Mouse (Mus musculus) cerebellum, adult 2 months (tissue): ENCODE measurements at regions not wholly inside any gene's neighbourhood (a gene's known extent, or its start where the extent isn't known, plus 50 kb on each side); places are given as distances from the start of the nearest gene placed in this dataset.

Source experiments
- CTCF ChIP-seq: fragments of 200-500 bp; IDR thresholded peaks from 2 replicates; pipeline ENCODE4 v1.5.1; 2011; ENCODE audit warnings: low read depth, mild to moderate bottlenecking, control low read depth, low read length, moderate library complexity, borderline replicate concordance; ENCODE audit not compliant: insufficient read depth
- POLR2A ChIP-seq: fragments of 200-500 bp; IDR thresholded peaks from 2 replicates; pipeline ENCODE4 v1.6.1; 2011; ENCODE audit warnings: low read length, control low read depth, borderline replicate concordance; ENCODE audit not compliant: insufficient read depth

- TF ChIP-seq POLR2A (no peak), CTCF (no peak)
Observed at GRCm38 (mm10) chr16:30673662-30674061, 74.1 kb downstream of the Fam43a start.
